Mouse (Mus musculus): Measurements from ENCODE around the gene Actl7a. TPM values are rescaled to one million over a fixed set of nuclear protein-coding genes. Genes with fewer than 3 reads are reported as not detected.

The Actl7a gene
- not detected in 2 replicates for polyA plus RNA-seq (2015; fragmentation: Nextera tagmentation; extraction: Ambion mirVana)

- no peak for ATAC-seq (ENCODE audit: insufficient number of reproducible peaks, insufficient read depth, low FRiP score, low TSS enrichment, low read depth)
- no peak within 1 kb of the TSS for H3K4me3 ChIP-seq
- 97% methylated on average over 21 of the region's 21 CpGs for WGBS
- H3K4me1 ChIP-seq, result no peaks in the 10 kb centered on the region
- no peaks in the 10 kb centered on the region for H3K9me3 ChIP-seq
- peaks cover 52% of the 10 kb centered on the region for H3K36me3 ChIP-seq
- no peak within 1 kb of the TSS for H3K4me2 ChIP-seq
- H3K9ac ChIP-seq, result no peak within 1 kb of the TSS
- no peak within 1 kb of the TSS for H3K27ac ChIP-seq
- H3K27me3 ChIP-seq, result no peaks in the 10 kb centered on the region
Measured at GRCm38 (mm10) chr4:56743363-56744195, at the start of gene Actl7a. Gene Actl7a, plus strand, starts transcription at chr4:56743413.

- Histone ChIP-seq H3K27me3 (no peaks in the 10 kb centered on the region), H3K4me3 (no peak overlapping the region), H3K9me3 (no peaks in the 10 kb centered on the region), H3K4me2 (no peak overlapping the region), H3K9ac (no peak overlapping the region), H3K4me1 (no peaks in the 10 kb centered on the region), H3K36me3 (no peaks in the 10 kb centered on the region), H3K27ac (no peak overlapping the region)
- whole genome bisulfite sequencing, result 84% methylated on average over 7 of the region's 7 CpGs
- no peak for ATAC-seq (ENCODE audit: insufficient number of reproducible peaks, insufficient read depth, low FRiP score, low TSS enrichment, low read depth)
Measured at GRCm38 (mm10) chr4:56696401-56696800, 46.8 kb upstream of the Actl7a start.

DNA sequence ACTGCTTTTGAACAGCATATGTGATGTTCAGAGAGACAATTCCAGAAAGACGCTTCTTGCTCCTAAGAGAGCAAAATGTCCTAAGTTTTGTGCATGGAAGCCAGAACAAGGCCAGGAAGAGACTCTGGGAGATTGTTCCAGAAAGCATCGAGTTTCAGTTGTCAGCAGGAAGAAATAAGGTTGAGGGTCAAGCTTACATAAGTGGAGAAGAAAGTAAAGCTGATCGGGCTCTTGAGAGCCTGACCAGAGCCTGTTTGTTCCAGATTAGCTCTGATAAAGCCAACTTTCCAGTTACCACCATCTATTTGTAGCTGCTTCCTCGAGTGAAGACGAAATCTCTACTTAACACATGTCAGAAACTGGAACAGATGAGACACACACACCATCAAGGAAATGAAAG lies 44.5 kb upstream of the Actl7a start:
- Histone ChIP-seq H3K27ac (no peak overlapping the region), H3K36me3 (no peaks in the 10 kb centered on the region), H3K9me3 (no peaks in the 10 kb centered on the region), H3K4me3 (no peak overlapping the region), H3K9ac (no peak overlapping the region), H3K27me3 (no peaks in the 10 kb centered on the region), H3K4me2 (no peak overlapping the region), H3K4me1 (0 out of 2 replicates have a peak, but pooled peaks cover 5% of the 10 kb centered on the region)
- 49% methylated on average over 5 of the region's 5 CpGs for WGBS
- ATAC-seq (ENCODE audit: insufficient number of reproducible peaks, insufficient read depth, low FRiP score, low TSS enrichment, low read depth), result no peak

DNA sequence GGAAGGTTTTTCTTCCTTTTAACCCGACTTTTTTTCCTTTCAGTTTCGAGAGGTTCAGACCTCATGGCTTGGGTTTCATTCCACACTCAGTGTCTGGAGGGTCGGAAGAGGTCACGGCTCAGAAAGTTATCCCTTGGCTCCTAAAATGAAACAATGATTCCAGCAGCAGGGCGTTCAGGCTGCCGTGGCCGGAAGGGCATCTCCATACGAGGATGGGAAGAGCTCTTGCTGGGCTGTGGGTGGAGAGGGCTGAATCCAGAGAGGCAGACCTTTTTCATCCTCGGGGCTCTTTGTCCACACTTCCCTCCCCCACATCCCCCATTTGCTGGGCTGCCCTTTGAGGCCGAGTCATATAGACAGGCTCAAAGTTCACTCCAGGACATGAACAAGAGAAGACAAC lies 41.0 kb upstream of the Actl7a start:
- 7% methylated on average over 10 of the region's 10 CpGs for WGBS
- no peak overlapping the region for H3K4me3 ChIP-seq
- no peak overlapping the region for H3K9ac ChIP-seq
- H3K4me2 ChIP-seq, result peak overlapping the region; percentile 34
- H3K4me1 ChIP-seq, result peaks cover 8% of the 10 kb centered on the region; the same call in 1 of the 2 replicates
- H3K9me3 ChIP-seq, result no peaks in the 10 kb centered on the region
- ATAC-seq (ENCODE audit: insufficient number of reproducible peaks, insufficient read depth, low FRiP score, low TSS enrichment, low read depth), result no peak
- no peaks in the 10 kb centered on the region for H3K27me3 ChIP-seq
- no peak overlapping the region for H3K27ac ChIP-seq
- H3K36me3 ChIP-seq, result no peaks in the 10 kb centered on the region

DNA sequence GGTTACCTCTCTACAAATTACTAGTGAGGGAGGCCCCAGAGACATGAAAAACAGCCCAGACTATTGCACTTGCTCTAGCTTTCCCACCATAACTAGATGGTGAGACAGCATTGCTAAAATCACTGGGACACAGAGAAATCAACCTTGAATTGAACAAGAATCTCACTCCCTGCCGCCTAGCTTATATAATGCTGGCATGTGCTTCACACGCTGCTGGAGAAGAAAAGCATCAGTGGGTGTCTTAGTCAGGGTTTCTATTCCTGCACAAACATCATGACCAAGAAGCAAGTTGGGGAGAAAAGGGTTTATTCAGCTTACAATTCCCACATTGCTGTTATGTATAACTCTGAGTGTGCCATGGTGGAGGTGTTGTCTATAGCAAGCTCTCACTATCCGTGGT lies 30.1 kb upstream of the Actl7a start:
- H3K4me3 ChIP-seq, result no peak overlapping the region
- no peak for ATAC-seq (ENCODE audit: insufficient number of reproducible peaks, insufficient read depth, low FRiP score, low TSS enrichment, low read depth)
- no peak overlapping the region for H3K4me2 ChIP-seq
- no peaks in the 10 kb centered on the region for H3K9me3 ChIP-seq
- H3K9ac ChIP-seq, result no peak overlapping the region
- H3K27ac ChIP-seq, result no peak overlapping the region
- no peaks in the 10 kb centered on the region for H3K36me3 ChIP-seq
- peaks cover 12% of the 10 kb centered on the region for H3K4me1 ChIP-seq
- WGBS, result 83% methylated on average over 3 of the region's 3 CpGs
- H3K27me3 ChIP-seq, result no peaks in the 10 kb centered on the region

GRCm38 (mm10) chr4:56716801-56717200 lies 26.4 kb upstream of the Actl7a start:
- H3K27ac ChIP-seq, result no peak overlapping the region
- H3K36me3 ChIP-seq, result no peaks in the 10 kb centered on the region
- WGBS, result 61% methylated on average over 5 of the region's 5 CpGs
- no peaks in the 10 kb centered on the region for H3K9me3 ChIP-seq
- no peak overlapping the region for H3K4me3 ChIP-seq
- H3K4me2 ChIP-seq, result no peak overlapping the region
- no peaks in the 10 kb centered on the region for H3K27me3 ChIP-seq
- no peak for ATAC-seq (ENCODE audit: insufficient number of reproducible peaks, insufficient read depth, low FRiP score, low TSS enrichment, low read depth)
- no peak overlapping the region for H3K9ac ChIP-seq
- peaks cover 10% of the 10 kb centered on the region; the same call in 1 of the 2 replicates for H3K4me1 ChIP-seq

GRCm38 (mm10) chr4:56717932-56718331 lies 25.3 kb upstream of the Actl7a start:
- no peak overlapping the region for H3K4me3 ChIP-seq
- H3K27me3 ChIP-seq, result no peaks in the 10 kb centered on the region
- no peaks in the 10 kb centered on the region for H3K9me3 ChIP-seq
- peaks cover 10% of the 10 kb centered on the region; the same call in 1 of the 2 replicates for H3K4me1 ChIP-seq
- ATAC-seq (ENCODE audit: insufficient number of reproducible peaks, insufficient read depth, low FRiP score, low TSS enrichment, low read depth), result no peak
- H3K27ac ChIP-seq, result no peak overlapping the region
- H3K4me2 ChIP-seq, result no peak overlapping the region
- no peaks in the 10 kb centered on the region for H3K36me3 ChIP-seq
- 80% methylated on average over 3 of the region's 3 CpGs for WGBS
- H3K9ac ChIP-seq, result no peak overlapping the region

- Histone ChIP-seq H3K4me3 (no peak overlapping the region), H3K9me3 (no peaks in the 10 kb centered on the region), H3K36me3 (no peaks in the 10 kb centered on the region), H3K4me1 (peaks cover 10% of the 10 kb centered on the region; the same call in 1 of the 2 replicates), H3K4me2 (no peak overlapping the region), H3K27ac (no peak overlapping the region), H3K9ac (no peak overlapping the region), H3K27me3 (no peaks in the 10 kb centered on the region)
- no peak for ATAC-seq (ENCODE audit: insufficient number of reproducible peaks, insufficient read depth, low FRiP score, low TSS enrichment, low read depth)
- 46% methylated on average over 12 of the region's 12 CpGs for WGBS
Measured at GRCm38 (mm10) chr4:56718573-56719442, 24.4 kb upstream of the Actl7a start.

DNA sequence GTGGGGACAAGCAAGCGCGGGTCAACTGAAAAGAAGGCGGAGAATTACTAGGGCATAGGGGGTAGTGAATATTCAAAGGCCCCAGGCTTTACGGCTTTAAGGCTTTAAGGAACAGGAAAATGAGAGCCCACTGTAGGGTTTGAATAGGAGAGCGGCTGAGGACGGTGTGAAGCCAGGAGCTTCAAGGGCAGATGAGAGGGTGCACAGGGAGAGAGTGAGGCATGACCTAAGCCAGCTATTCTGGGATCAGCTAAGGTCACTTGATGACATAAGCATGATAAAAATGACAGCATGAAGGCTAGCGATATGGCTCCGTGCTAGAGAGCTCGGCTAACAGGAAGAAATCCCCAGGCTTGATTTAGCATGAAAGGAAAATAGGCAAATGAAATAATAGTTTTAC lies 23.8 kb upstream of the Actl7a start:
- H3K27ac ChIP-seq, result no peak overlapping the region
- H3K9me3 ChIP-seq, result no peaks in the 10 kb centered on the region
- H3K9ac ChIP-seq, result no peak overlapping the region
- no peak overlapping the region for H3K4me3 ChIP-seq
- no peak for ATAC-seq (ENCODE audit: insufficient number of reproducible peaks, insufficient read depth, low FRiP score, low TSS enrichment, low read depth)
- WGBS, result 57% methylated on average over 9 of the region's 9 CpGs
- no peaks in the 10 kb centered on the region for H3K36me3 ChIP-seq
- peaks cover 10% of the 10 kb centered on the region; the same call in 1 of the 2 replicates for H3K4me1 ChIP-seq
- H3K4me2 ChIP-seq, result no peak overlapping the region
- H3K27me3 ChIP-seq, result no peaks in the 10 kb centered on the region

- Histone ChIP-seq H3K9ac (no peak overlapping the region), H3K9me3 (no peaks in the 10 kb centered on the region), H3K4me3 (no peak overlapping the region), H3K36me3 (no peaks in the 10 kb centered on the region), H3K4me1 (peaks cover 10% of the 10 kb centered on the region; the same call in 1 of the 2 replicates), H3K27ac (no peak overlapping the region), H3K27me3 (no peaks in the 10 kb centered on the region), H3K4me2 (no peak overlapping the region)
- no peak for ATAC-seq (ENCODE audit: insufficient number of reproducible peaks, insufficient read depth, low FRiP score, low TSS enrichment, low read depth)
- WGBS, result 71% methylated on average over 9 of the region's 9 CpGs
Measured at GRCm38 (mm10) chr4:56720403-56720802, 22.8 kb upstream of the Actl7a start.

DNA sequence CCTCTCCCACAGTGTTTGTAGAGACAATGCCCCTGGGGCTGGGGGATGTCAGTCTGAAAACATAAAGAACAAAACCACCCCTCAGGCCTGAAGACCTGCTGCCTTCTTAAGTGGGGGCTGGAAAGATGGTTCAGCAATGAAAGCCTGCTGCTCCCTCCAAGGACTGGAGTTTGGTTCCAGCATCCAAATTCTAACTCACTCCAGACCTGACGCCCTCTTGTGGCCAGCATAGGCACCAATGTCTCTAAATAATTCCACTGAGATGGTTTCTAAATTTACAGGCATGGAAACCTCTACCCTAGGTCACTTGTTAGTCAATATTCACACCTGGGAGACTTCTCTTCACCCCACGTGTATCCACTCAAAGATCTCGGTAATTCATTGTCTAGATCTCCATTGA lies 21.7 kb upstream of the Actl7a start:
- H3K36me3 ChIP-seq, result no peaks in the 10 kb centered on the region
- no peak overlapping the region for H3K4me3 ChIP-seq
- peaks cover 10% of the 10 kb centered on the region; the same call in 1 of the 2 replicates for H3K4me1 ChIP-seq
- H3K27ac ChIP-seq, result no peak overlapping the region
- WGBS, result 28% methylated on average over 3 of the region's 3 CpGs
- ATAC-seq (ENCODE audit: insufficient number of reproducible peaks, insufficient read depth, low FRiP score, low TSS enrichment, low read depth), result no peak
- no peaks in the 10 kb centered on the region for H3K9me3 ChIP-seq
- no peaks in the 10 kb centered on the region for H3K27me3 ChIP-seq
- no peak overlapping the region for H3K4me2 ChIP-seq
- H3K9ac ChIP-seq, result no peak overlapping the region

Measured in embryonic facial prominence, embryonic 13.5 days (tissue).